Mouse (Mus musculus) cortical plate, adult 2 months (tissue): ENCODE measurements around the gene Rhox7a.

Experiments
- CTCF ChIP-seq: fragments of 200-500 bp; IDR thresholded peaks from 2 replicates; pipeline ENCODE4 v1.5.1; 2011; ENCODE audit warnings: mild to moderate bottlenecking, control low read depth, low read length; ENCODE audit not compliant: insufficient read depth; ENCODE audit errors: extremely low read depth
- POLR2A ChIP-seq: fragments of 200-500 bp; IDR thresholded peaks from 2 replicates; pipeline ENCODE4 v1.6.1; 2011; ENCODE audit warnings: mild to moderate bottlenecking, low read length, control low read depth; ENCODE audit not compliant: insufficient read depth; ENCODE audit errors: extremely low read depth

DNA sequence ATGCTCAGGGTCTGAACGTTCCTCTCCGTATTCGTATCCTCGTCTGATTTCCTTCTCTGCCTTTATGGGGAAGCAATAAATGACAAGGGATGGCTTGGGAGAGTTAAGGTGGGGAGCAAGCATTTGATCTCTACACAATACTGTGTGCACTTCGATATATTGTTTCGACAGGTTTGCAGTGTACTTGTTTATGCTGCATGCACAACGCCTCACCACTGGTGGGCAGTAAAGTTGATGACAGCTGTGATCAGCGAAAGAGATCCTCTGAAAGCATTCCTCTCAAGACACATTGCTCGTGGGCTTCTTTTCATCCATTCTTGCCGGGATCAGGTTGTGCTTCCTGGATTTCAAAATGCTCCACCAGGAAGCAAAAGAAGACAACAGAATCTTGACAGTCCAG is 15.8 kb upstream of the Rhox7a start:
- TF ChIP-seq CTCF (no peak), POLR2A (no peak)
